Mouse (Mus musculus) kidney, adult 2 months (tissue): ENCODE measurements at regions not wholly inside any gene's neighbourhood (a gene's known extent, or its start where the extent isn't known, plus 50 kb on each side); places are given as distances from the start of the nearest gene placed in this dataset.

Experiments used
- DNase-seq: peaks from one replicate; pipeline ENCODE4 v3.0.0; 2021
- H3K27ac ChIP-seq: fragments of 200-500 bp; 2 replicates; pipeline ENCODE4 v1.5.1; 2012; ENCODE audit warnings: low read depth, low read length, control low read depth, inconsistent platforms; ENCODE audit not compliant: insufficient read depth
- H3K27me3 ChIP-seq: fragments of 200-500 bp; replicated peaks from 2 replicates; pipeline ENCODE4 v1.6.1; 2012; ENCODE audit warnings: mild to moderate bottlenecking, moderate library complexity, low read length, inconsistent platforms; ENCODE audit not compliant: control insufficient read depth, insufficient read depth
- H3K36me3 ChIP-seq: fragments of 200-500 bp; 2 replicates; pipeline ENCODE4 v1.6.1; 2012; ENCODE audit warnings: mild to moderate bottlenecking, moderate library complexity, low read length, inconsistent platforms; ENCODE audit not compliant: control insufficient read depth, insufficient read depth
- H3K4me1 ChIP-seq: fragments of 200-500 bp; 2 replicates; pipeline ENCODE4 v1.6.1; 2011; ENCODE audit warnings: low read length; ENCODE audit not compliant: control insufficient read depth, insufficient read depth
- H3K4me3 ChIP-seq: fragments of 200-500 bp; 2 replicates; pipeline ENCODE4 v1.5.1; 2011; ENCODE audit warnings: mild to moderate bottlenecking, low read depth, low read length, control low read depth; ENCODE audit not compliant: insufficient read depth
- CTCF ChIP-seq: fragments of 200-500 bp; conservative IDR thresholded peaks from 2 replicates; pipeline ENCODE4 v1.5.1; 2011; ENCODE audit warnings: low read depth, mild to moderate bottlenecking, control low read depth, low read length, moderate library complexity, mixed read lengths; ENCODE audit not compliant: insufficient read depth, insufficient read length
- POLR2A ChIP-seq: fragments of 200-500 bp; IDR thresholded peaks from one replicate; pipeline ENCODE4 v1.6.1; 2011; ENCODE audit warnings: low read depth, low read length, control low read depth
- WGBS: fragments of 180-500 bp; shearing (Covaris S2); methylation state at CpG from one replicate; pipeline ENCODE4 v1.1.7; 2018; 5-methylcytosine and 5-hydroxymethylcytosine counted together

DNA sequence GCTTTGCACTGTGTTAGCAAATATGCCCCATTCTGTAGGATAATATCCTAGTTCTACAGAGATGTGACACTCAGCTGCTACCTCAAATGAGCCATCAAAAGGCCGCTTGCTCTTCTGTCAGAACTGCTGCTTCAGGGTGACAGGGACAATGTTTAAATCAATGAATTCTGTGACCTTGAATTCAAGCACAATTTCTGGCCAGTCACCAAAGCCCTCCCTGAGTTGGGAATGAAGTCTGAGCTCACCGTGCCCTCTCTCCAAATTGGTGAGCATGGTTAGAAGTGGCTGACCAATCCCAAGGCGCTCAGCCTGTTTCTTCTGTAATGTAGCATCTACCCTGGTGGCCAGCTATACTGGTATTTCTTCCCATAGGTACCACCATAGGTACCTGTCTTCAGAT is 113.8 kb upstream of the Aldh1b1 start:
- Histone ChIP-seq H3K27me3 (no peaks in the 10 kb centered on the region), H3K4me3 (no peak overlapping the region), H3K4me1 (no peaks in the 10 kb centered on the region), H3K36me3 (no peaks in the 10 kb centered on the region), H3K27ac (no peak overlapping the region)
- WGBS, result 84% methylated on average over 3 of the region's 3 CpGs
- TF ChIP-seq CTCF (no peak), POLR2A (no peak)
- no peak for DNase-seq

DNA sequence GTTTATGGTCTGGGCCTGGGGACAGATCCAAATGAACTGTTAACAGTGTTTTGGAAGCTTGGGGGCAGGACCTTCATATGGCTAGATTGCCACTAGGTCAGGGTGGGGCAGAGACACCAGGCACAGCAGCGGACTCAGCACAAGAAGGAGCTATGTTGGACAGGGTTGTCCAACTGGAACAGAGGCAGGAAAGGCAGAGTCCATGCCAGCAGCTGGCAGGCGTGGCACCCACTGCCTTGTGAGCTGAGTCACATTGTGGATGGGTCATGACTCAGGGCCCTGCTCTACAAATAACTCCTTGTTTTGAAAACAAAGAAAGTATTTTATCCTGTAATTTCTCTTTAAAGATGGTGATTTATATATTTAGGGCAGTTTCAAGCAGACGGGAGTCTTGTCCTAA is 115.6 kb upstream of the Aldh1b1 start:
- peak; percentile 46 for DNase-seq
- Histone ChIP-seq H3K4me3 (no peak overlapping the region), H3K4me1 (no peaks in the 10 kb centered on the region), H3K27me3 (no peaks in the 10 kb centered on the region), H3K36me3 (no peaks in the 10 kb centered on the region), H3K27ac (no peak overlapping the region)
- TF ChIP-seq POLR2A, result no peak
- no peak for TF ChIP-seq CTCF
- 34% methylated on average over 3 of the region's 3 CpGs for WGBS

DNA sequence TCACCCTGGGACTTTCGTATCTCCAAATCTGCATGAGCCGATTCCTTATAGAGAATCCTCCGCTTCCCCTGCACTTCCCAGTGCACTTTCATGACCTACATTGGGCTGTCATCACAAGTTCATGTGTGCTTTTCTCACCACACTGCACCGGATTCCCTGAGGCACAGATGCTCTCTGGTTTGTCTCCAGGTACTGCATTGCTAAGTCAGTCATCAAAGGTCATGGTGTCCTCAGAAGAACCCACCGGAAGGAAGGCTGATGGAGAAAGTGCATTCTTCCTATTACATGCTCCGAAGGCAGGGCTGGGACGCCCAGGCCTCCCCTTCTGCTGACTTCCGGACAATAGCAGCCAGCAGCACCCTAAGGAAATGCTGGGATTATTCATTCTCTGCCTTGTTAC is 116.1 kb upstream of the Aldh1b1 start:
- no peaks in the 10 kb centered on the region for H3K36me3 ChIP-seq
- H3K27me3 ChIP-seq, result no peaks in the 10 kb centered on the region
- no peak for DNase-seq
- no peak overlapping the region for H3K4me3 ChIP-seq
- H3K27ac ChIP-seq, result no peak overlapping the region
- no peak for TF ChIP-seq CTCF
- no peak for TF ChIP-seq POLR2A
- WGBS, result 81% methylated on average over 8 of the region's 8 CpGs
- no peaks in the 10 kb centered on the region for H3K4me1 ChIP-seq

DNA sequence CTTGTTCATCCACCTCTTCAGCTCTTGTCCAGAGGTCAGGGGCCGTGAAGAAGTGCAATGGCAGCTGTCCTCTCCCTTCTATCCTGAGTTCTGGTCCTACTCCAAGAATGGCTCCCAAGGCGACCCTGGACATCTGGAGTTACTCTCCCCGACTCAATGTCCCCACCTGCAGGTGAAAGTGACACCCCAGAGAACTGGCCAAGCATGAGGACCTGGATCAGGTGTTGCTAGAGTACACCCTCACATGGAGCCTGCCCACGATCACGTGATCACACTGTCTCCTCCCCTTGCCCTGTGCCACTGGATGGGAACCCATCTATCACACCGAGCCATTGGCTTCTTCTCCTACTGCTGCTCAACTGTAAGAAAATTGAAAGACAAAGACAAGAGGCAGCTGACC is 122.7 kb upstream of the Aldh1b1 start:
- no peaks in the 10 kb centered on the region for H3K36me3 ChIP-seq
- H3K4me3 ChIP-seq, result no peak overlapping the region
- peak; percentile 48 for TF ChIP-seq CTCF
- no peak for TF ChIP-seq POLR2A
- peak; percentile 25 for DNase-seq
- 54% methylated on average over 6 of the region's 6 CpGs for WGBS
- no peak overlapping the region for H3K27ac ChIP-seq
- no peaks in the 10 kb centered on the region for H3K4me1 ChIP-seq
- H3K27me3 ChIP-seq, result peaks cover 1% of the 10 kb centered on the region; the same call in 1 of the 2 replicates

DNA sequence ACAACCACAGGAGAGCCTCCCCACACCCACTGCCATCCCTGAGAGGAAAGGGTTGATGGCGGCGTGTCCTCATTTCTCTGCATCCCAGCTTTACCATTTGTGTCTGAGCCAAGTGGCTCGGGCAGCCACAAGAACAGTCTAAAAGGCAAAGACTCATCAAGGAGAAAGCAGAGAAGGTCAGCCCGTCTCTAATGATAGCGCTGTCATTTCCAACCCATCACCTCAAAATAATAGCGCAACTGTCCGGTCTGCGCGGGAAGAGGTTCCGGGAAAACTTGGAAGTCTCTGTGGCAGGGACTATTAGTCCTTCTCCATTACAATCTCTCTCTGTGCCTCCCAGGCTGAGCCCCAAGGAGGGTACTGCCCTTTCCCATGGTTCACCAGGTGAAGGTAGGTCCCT is 124.5 kb upstream of the Aldh1b1 start:
- H3K4me1 ChIP-seq, result no peaks in the 10 kb centered on the region
- no peak for TF ChIP-seq CTCF
- no peak for TF ChIP-seq POLR2A
- H3K27ac ChIP-seq, result no peak overlapping the region
- H3K36me3 ChIP-seq, result no peaks in the 10 kb centered on the region
- DNase-seq, result no peak
- no peak overlapping the region for H3K4me3 ChIP-seq
- 91% methylated on average over 10 of the region's 10 CpGs for WGBS
- peaks cover 1% of the 10 kb centered on the region; the same call in 1 of the 2 replicates for H3K27me3 ChIP-seq

DNA sequence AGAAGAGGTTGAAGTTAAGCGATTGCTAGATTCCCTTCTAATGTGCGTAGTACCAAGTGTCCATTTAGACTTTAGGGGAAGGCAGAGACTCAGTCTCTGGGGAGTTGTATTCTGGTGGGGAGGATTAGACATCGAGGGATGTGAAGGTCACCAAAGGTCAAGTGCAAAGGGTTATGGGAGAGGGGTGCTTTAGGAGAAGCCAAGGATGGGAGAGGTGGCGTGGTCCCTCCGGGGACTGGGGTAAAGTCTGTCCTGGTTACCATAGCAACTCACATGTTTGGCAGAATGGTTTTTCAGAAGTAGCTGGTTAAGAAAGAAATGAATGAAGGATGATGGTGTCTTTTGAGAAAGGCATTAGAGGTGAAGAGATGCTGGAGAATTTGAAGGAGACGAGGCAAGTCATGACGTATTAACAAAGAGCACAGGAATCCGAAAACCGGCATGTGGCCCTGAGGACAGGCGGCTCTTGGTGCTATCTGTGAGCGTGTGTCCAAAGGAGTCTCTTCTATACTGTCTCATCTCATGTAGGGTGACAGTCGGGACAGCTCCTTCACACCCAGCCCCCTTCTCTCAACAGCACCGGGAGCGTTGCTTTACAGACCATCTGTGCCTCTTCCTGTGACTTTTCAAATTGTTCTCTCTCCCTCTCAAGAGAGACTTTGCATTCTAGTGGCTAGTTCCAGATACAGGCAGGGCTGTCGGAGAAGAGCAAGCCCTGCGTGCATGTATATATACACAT is 125.6 kb upstream of the Aldh1b1 start:
- no peaks in the 10 kb centered on the region for H3K4me1 ChIP-seq
- peaks cover 1% of the 10 kb centered on the region; the same call in 1 of the 2 replicates for H3K27me3 ChIP-seq
- H3K4me3 ChIP-seq, result no peak overlapping the region
- no peak for TF ChIP-seq POLR2A
- TF ChIP-seq CTCF, result no peak
- H3K27ac ChIP-seq, result no peak overlapping the region
- H3K36me3 ChIP-seq, result no peaks in the 10 kb centered on the region
- no peak for DNase-seq
- 56% methylated on average over 16 of the region's 16 CpGs for WGBS

DNA sequence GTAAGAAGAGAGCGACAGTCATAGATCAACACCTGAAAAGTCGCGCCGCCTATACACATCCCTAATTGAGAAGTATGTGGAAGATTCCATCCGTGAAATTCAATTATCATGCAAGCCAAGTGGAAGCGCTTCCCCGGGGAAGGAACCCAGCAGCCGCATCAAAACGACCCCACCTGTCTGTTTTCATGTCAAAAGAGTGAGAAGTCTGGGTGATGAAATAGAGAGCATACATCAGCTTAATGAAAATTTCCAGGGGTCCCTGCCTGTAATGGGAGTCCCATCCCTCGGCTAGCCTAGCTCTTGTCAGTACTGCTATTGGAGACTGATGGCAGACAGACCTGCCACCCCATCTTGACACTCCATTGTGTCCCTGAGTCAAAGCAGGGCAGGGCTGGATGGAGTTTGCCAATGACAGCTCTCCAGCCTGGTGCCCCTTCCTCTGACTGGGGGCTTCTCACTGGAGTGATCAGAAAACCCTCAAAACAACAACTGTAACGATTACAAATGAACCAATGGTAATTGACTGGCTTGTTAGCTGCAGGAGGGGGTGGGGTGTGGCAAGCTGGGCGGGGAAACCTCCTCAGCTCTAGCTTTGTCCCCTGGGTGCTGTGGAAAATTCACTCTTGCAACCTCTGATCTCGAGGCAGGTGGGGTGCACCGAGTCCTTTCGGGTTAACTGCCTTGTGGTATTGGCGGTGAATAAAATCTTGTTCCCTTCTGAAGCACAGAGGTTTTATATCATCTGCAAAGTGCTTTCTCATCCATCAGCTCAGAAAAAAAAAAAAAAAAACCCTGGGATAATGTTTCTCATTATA is 126.4 kb upstream of the Aldh1b1 start:
- H3K4me1 ChIP-seq, result no peaks in the 10 kb centered on the region
- no peaks in the 10 kb centered on the region for H3K36me3 ChIP-seq
- DNase-seq, result no peak
- no peak overlapping the region for H3K4me3 ChIP-seq
- no peak overlapping the region for H3K27ac ChIP-seq
- TF ChIP-seq POLR2A, result no peak
- no peak for TF ChIP-seq CTCF
- 28% methylated on average over 16 of the region's 16 CpGs for WGBS
- H3K27me3 ChIP-seq, result peaks cover 1% of the 10 kb centered on the region; the same call in 1 of the 2 replicates
